ENCODE assay signal across 8 mouse cellular contexts in the genomic region with DNA sequence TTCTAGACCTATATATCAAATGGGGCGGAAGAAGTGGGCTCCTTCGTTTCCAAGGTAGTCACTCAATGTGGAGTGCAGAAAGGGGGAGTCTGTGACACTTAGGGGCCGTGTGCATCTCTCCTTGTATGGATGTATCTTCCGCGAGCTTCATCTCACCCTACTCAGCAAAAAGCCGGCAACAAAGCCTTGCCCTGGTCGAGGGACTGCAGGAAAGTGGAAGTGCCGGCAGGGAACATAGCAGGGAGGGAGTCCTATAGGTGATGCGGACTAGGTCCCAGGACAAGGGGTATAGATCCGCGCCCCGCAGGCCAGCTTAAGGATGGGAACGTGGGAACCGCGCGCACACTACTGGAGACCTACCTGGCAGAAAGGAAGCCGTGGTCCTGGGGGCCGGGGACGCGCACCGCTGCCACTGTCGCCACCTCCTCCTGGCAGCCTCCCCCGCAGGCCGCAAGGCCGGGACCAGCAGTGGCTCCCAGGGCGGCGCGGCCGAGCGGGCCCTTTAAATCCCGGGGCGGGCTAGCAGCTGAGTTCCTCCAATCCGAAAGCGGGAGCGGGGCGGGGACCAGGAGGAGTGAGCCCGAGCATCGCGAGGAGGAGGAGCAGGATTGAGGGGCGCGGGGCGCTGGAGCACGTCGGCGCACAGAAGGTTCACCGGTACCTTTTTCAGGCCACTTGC. TPM values are rescaled to one million over a fixed set of nuclear protein-coding genes. Genes with fewer than 3 reads are reported as not detected.
A peak's percentile ranks its signal among the peaks of the same experiment; 100 is the strongest.
DNase-seq lines count a peak whose midpoint lies in the region; ATAC-seq and TF ChIP-seq lines count a peak whose summit lies in the region.

A gene (minus strand): TSS at position 511 of the 679 bp plus-strand sequence.

- peaks cover 9% of the 10 kb centered on the region for H3K27me3 ChIP-seq in Patski
- H3K27me3 ChIP-seq in lung, postnatal 0 days (replicated peaks; ENCODE audit: insufficient read depth, low read length): no peaks in the 10 kb centered on the region

- ATAC-seq in Patski: peak; percentile 97
- peak; percentile 75 to 84; a peak in 3 of 4 replicates for ATAC-seq in hematopoietic stem cell, adult 5-6 weeks (replicated peaks in 1 of 2; ENCODE audit: insufficient read depth in 1 of 2, low FRiP score in 2 of 2, low TSS enrichment in 1 of 2, low read depth in 1 of 2, poor library complexity in 2 of 2, severe bottlenecking in 2 of 2)
- ATAC-seq in lung, postnatal 0 days: peak; percentile 97

- CTCF ChIA-PET in Patski (lab: Charles Lee): interaction anchor here (0.7 to 1.4 kb wide), 3 partner anchors 11 to 81 kb away, joined by 3 read pairs; no protein-coding TSS in a partner anchor

- no peaks in the 10 kb centered on the region for H3K36me3 ChIP-seq in lung, postnatal 0 days (ENCODE audit: insufficient read depth, low read length)

- TF ChIP-seq EP300 in lung, postnatal 0 days (IDR thresholded peaks at IDR 0.05): no peak

- H3K4me3 ChIP-seq in lung, postnatal 0 days (ENCODE audit: low read depth, low read length): peak within 1 kb of the TSS; percentile 43

- H3K4me2 ChIP-seq in lung, postnatal 0 days (replicated peaks; ENCODE audit: low read depth, low read length): peak within 1 kb of the TSS; percentile 61

- in situ Hi-C loops in Patski (cut with MboI; ENCODE audit: low pct_unique_long_range_greater_than_20kb): no loop called here

- DNase-seq in Patski (ENCODE audit: low read depth, low spot score): no peak
- peak; percentile 91 to 96 for DNase-seq in cerebellum, postnatal 10 days
- peak; percentile 58 to 85 for DNase-seq in frontal cortex, adult 2 months (ENCODE audit: extremely low spot score in 1 of 2, low spot score in 1 of 2)
- peak; percentile 70 to 84 for DNase-seq in layer of hippocampus, postnatal 10 days (ENCODE audit: low spot score in 2 of 2)
- peak; percentile 82 for DNase-seq in lung, postnatal 0 days (ENCODE audit: low spot score)
- peak; percentile 50 for DNase-seq in retina, adult 2 months (ENCODE audit: low read depth, low spot score)
- DNase-seq in thymus, postnatal 25 days: peak; percentile 49

- H3K27ac ChIP-seq in lung, postnatal 0 days (ENCODE audit: low read length): no peak within 1 kb of the TSS

- POLR2A ChIA-PET in Patski (lab: Charles Lee): interaction anchor here (1.4 kb wide), 1 partner anchor 47 kb away, joined by 3 read pairs; no protein-coding TSS in a partner anchor

- 5% methylated on average over 35 of the region's 46 CpGs for WGBS in lung, postnatal 0 days

- no peaks in the 10 kb centered on the region for H3K9me3 ChIP-seq in lung, postnatal 0 days (ENCODE audit: low read length)

- no peaks in the 10 kb centered on the region for H3K4me1 ChIP-seq in lung, postnatal 0 days (ENCODE audit: insufficient read depth, low read depth, low read length)

- peak within 1 kb of the TSS; percentile 44 for H3K9ac ChIP-seq in lung, postnatal 0 days (replicated peaks; ENCODE audit: low read depth)

- TF ChIP-seq CTCF in Patski (IDR thresholded peaks at IDR 0.05): no peak
- TF ChIP-seq CTCF in lung, postnatal 0 days (IDR thresholded peaks at IDR 0.05): no peak

RNA-seq across cellular contexts. Expression of the gene that starts here (rescaled TPM):
- polyA plus RNA-seq in Patski (2021): 13.8 TPM
- 112 and 115 TPM in 2 replicates for polyA plus RNA-seq in frontal cortex, adult 2 months (2012; rRNA removed)
- 1.0 and 2.6 TPM in 2 replicates for total RNA-seq in hematopoietic stem cell, adult 5-6 weeks (2017)
- total RNA-seq in layer of hippocampus, postnatal 10 days (2021): 10 to 100 TPM; 68.4 to 75.2 TPM
- polyA plus RNA-seq in lung, postnatal 0 days (2015; fragmentation: Nextera tagmentation; extraction: Ambion mirVana): 20.3 and 22.3 TPM in 2 replicates

Comparison
In these comparisons a context has a peak if more than half of its experiments do, and no peak if none do; other contexts are left out.
1. RNA of the gene that starts here (total RNA-seq): 68.4 to 75.2 TPM in layer of hippocampus, postnatal 10 days; 1.0 to 2.6 TPM in hematopoietic stem cell, adult 5-6 weeks; every median in the first group is over 10 times any median in the second.
2. Peak in every context shown above with its lines, with median percentiles within 50 percentile points of each other: ATAC-seq.